Mouse (Mus musculus) C2C12 (cell line): ENCODE results near the gene Nr3c2. TPM values are rescaled to one million over a fixed set of nuclear protein-coding genes. Genes with fewer than 3 reads are reported as not detected.

Experiments
- H3K27me3 ChIP-seq: one replicate; pipeline ENCODE4 v1.6.1; 2011; ENCODE audit not compliant: control insufficient read depth, insufficient read depth, insufficient read length
- H3K36me3 ChIP-seq: one replicate; pipeline ENCODE4 v1.6.1; 2011; ENCODE audit not compliant: control insufficient read depth, insufficient read depth
- H3K4me3 ChIP-seq: one replicate; pipeline ENCODE4 v1.5.1; 2011; ENCODE audit warnings: mild to moderate bottlenecking, control low read depth; ENCODE audit not compliant: poor library complexity, insufficient read depth, severe bottlenecking
- H3K79me2 ChIP-seq: one replicate; pipeline ENCODE4 v1.6.1; 2011; ENCODE audit not compliant: control insufficient read depth, insufficient read depth
- H3K79me3 ChIP-seq: one replicate; pipeline ENCODE4 v1.6.1; 2011; ENCODE audit warnings: low read depth, control low read depth
- H3ac ChIP-seq: one replicate; pipeline ENCODE3; 2011; ENCODE audit warnings: low read depth; ENCODE audit not compliant: control insufficient read depth, insufficient read length
- CEBPB ChIP-seq: IDR thresholded peaks from one replicate; pipeline ENCODE4 v1.6.1; 2011; ENCODE audit warnings: low read depth, mild to moderate bottlenecking, control low read depth, moderate library complexity
- CTCF ChIP-seq: IDR thresholded peaks from one replicate; pipeline ENCODE4 v1.5.1; 2011; ENCODE audit not compliant: control insufficient read depth, insufficient read depth, insufficient read length
- FOSL1 ChIP-seq: IDR thresholded peaks from one replicate; pipeline ENCODE4 v1.8.0; 2011; ENCODE audit warnings: mild to moderate bottlenecking, low read length; ENCODE audit not compliant: poor library complexity, insufficient read depth, severe bottlenecking
- MAX ChIP-seq: IDR thresholded peaks from one replicate; pipeline ENCODE4 v1.6.1; 2011; ENCODE audit warnings: mild to moderate bottlenecking, control low read depth
- MYOD1 ChIP-seq: IDR thresholded peaks from one replicate; pipeline ENCODE4 v1.6.1; 2011; ENCODE audit warnings: low read depth; ENCODE audit not compliant: control insufficient read depth, insufficient read length
- MYOG ChIP-seq: IDR thresholded peaks from one replicate; pipeline ENCODE4 v1.6.1; 2011; ENCODE audit not compliant: control insufficient read depth, insufficient read length; ENCODE audit errors: extremely low read depth
- USF1 ChIP-seq: IDR thresholded peaks from one replicate; pipeline ENCODE4 v1.6.1; 2011; ENCODE audit warnings: low read depth, mild to moderate bottlenecking, control low read depth, moderate library complexity
- polyA plus RNA-seq: library from polyadenylated mRNA; unstranded; fragments of >200 nt; fragmentation: generic; extraction: Trizol; gene quantifications from one replicate; pipeline ENCODE4 v1.2.1, GENCODE M21; 2012; ENCODE audit warnings: missing spikeins

Nr3c2 gene
- polyA plus RNA-seq, 1 experiment: 0.04 TPM

DNA sequence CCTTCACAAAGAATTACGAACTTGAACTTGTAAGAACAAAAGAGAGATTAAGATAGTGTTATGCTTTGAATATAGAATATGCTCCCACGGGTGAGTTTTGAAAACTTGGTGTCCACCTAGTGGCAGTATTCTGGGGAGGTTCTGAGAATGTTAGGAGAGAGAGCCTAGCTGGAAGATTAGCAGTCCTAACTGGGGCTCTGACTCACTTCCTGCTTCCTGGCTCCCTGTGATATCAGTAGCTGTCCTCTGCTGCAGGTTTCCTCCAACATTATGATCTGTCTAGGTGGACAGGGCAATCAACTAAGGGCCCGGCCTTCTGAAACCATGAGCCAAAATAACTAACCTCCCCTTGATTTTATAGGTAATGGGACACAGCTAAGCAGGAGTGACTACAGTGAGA lies 385.2 kb downstream of the Nr3c2 start:
- Histone ChIP-seq H3ac (no peak overlapping the region), H3K79me3 (peaks cover 4% of the 10 kb centered on the region), H3K36me3 (peaks cover 4% of the 10 kb centered on the region), H3K27me3 (no peaks in the 10 kb centered on the region), H3K79me2 (no peaks in the 10 kb centered on the region), H3K4me3 (no peak overlapping the region)
- no peak for TF ChIP-seq FOSL1
- TF ChIP-seq MYOG: no peak
- TF ChIP-seq MYOD1: no peak
- no peak for TF ChIP-seq USF1
- TF ChIP-seq CEBPB: no peak
- TF ChIP-seq MAX: no peak
- TF ChIP-seq CTCF: no peak

DNA sequence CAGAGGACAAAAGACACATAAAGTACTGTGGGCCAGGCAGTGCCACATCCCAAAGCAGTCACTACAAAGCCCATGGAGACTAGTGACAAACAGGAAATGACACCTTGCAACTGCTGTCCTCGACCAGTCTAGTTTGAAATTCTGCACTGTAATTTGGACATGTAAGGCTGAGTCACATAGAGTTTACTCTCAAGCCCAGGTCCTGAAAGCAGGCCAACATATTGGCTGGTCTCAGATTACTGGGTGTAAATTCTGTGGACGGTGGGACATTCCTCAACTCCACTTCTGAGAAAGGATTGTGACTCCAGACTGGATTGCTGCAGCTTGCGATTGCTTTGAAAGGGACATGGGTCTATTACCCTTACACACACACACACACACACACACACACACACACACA lies 388.8 kb downstream of the Nr3c2 start:
- H3ac ChIP-seq: no peak overlapping the region
- H3K27me3 ChIP-seq: no peaks in the 10 kb centered on the region

DNA sequence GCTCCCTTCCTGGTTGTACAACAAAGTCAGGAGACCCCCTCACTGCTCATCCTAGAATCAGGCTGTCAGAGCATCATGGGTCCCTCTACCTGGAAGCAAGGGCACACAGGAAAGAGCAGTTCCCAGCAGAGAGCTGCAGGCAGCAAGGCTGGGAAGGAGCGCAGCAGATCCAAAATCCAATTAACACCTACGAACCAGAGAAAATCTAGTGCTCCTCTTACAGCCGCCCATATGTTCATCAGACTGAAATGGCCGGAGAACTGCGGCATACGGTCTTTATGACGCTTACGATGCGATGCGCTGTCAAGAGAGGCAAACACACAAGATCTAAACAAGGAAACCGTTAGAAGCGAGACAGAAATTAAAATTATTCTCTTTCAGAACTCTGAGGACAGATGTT lies 389.2 kb downstream of the Nr3c2 start:
- Histone ChIP-seq H3K79me2 (no peaks in the 10 kb centered on the region), H3K36me3 (peaks cover 4% of the 10 kb centered on the region), H3K4me3 (no peak overlapping the region), H3K27me3 (no peaks in the 10 kb centered on the region), H3K79me3 (peaks cover 4% of the 10 kb centered on the region), H3ac (no peak overlapping the region)
- TF ChIP-seq CEBPB (no peak), USF1 (no peak), MAX (no peak), MYOD1 (no peak), FOSL1 (no peak), MYOG (no peak), CTCF (no peak)

More for the DNA sequence above, 388.8 kb downstream of the Nr3c2 start:
- no peak overlapping the region for H3K4me3 ChIP-seq
- H3K36me3 ChIP-seq: peaks cover 4% of the 10 kb centered on the region
- H3K79me3 ChIP-seq: peaks cover 4% of the 10 kb centered on the region
- H3K79me2 ChIP-seq: no peaks in the 10 kb centered on the region
- TF ChIP-seq CEBPB (no peak), MYOD1 (no peak), FOSL1 (no peak), CTCF (no peak), USF1 (no peak), MYOG (no peak), MAX (no peak)

DNA sequence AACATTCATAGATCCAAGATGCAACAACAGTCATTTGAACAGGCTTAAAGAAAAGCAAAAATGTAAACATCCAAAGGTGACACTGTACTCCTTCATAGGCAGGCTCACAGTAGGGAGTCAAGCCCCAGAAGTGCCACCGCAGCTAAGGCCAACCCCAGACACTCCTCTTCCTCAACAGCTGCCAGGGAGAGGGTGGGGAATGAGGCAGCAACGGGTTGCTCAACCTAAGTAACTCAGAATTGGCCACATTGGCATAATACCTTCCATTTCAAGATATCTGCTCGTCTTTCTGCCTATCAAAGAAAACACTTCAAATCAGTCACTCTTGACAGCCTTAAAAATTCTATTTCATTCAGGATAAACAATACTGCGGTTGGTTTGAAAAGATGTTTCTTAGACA lies 392.9 kb downstream of the Nr3c2 start:
- Histone ChIP-seq H3ac (no peak overlapping the region), H3K4me3 (no peak overlapping the region), H3K79me2 (no peaks in the 10 kb centered on the region), H3K79me3 (peaks cover 3% of the 10 kb centered on the region), H3K27me3 (no peaks in the 10 kb centered on the region), H3K36me3 (peaks cover 13% of the 10 kb centered on the region)
- TF ChIP-seq CTCF (no peak), CEBPB (no peak), USF1 (no peak), FOSL1 (no peak), MAX (no peak), MYOG (no peak)

DNA sequence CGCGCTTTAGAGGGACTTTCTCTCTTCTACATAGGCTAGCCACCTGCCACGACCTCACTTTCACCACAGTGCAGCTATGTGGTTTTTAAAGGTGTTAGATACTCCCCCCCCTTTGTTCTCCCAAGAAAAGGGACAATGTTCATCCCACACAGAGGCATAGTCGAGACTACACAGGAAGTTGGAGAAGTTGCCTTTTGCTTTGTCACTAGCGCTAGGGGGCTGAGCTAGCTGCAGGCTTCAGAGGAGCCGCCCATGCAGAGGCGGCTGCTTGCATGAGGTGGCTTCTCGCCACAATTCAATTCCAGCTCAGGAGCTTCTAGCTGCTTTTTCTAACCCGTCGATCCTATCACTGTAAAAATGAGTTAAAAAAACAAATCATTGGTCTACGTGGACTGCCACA lies 393.4 kb downstream of the Nr3c2 start:
- TF ChIP-seq CTCF: no peak
- no peak for TF ChIP-seq USF1
- no peak for TF ChIP-seq MAX
- TF ChIP-seq CEBPB: no peak
- no peak for TF ChIP-seq FOSL1
- TF ChIP-seq MYOD1: no peak
- no peak for TF ChIP-seq MYOG
- Histone ChIP-seq H3K36me3 (peaks cover 15% of the 10 kb centered on the region), H3K4me3 (no peak overlapping the region), H3K79me3 (no peaks in the 10 kb centered on the region), H3K27me3 (no peaks in the 10 kb centered on the region), H3ac (no peak overlapping the region), H3K79me2 (no peaks in the 10 kb centered on the region)

DNA sequence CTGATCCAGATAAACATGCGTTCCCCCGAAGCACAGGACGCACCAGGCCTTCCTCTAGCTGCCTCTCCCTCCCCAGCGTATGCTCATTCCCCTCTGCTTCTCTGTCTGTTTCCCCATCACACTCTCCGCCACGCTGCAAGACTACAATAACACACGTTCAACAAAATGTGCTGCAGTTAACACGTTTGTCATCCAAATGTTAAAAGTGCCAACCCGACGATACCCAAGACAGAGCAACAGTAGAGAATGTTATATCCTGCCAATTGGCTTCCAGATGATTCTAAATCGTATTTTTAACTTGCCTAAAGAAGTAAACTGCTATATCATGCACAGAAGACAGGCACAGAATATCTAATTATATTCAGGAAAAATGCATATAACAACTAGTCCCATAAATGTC lies 395.4 kb downstream of the Nr3c2 start:
- H3K4me3 ChIP-seq: no peak overlapping the region
- H3K79me3 ChIP-seq: no peaks in the 10 kb centered on the region
- H3K36me3 ChIP-seq: peaks cover 18% of the 10 kb centered on the region
- H3ac ChIP-seq: no peak overlapping the region
- no peaks in the 10 kb centered on the region for H3K27me3 ChIP-seq
- TF ChIP-seq CEBPB: no peak
- no peak for TF ChIP-seq FOSL1
- no peak for TF ChIP-seq CTCF
- no peak for TF ChIP-seq MAX
- no peak for TF ChIP-seq MYOG
- no peaks in the 10 kb centered on the region for H3K79me2 ChIP-seq
